Mouse (Mus musculus) forebrain, postnatal 0 days (tissue): ENCODE measurements around the gene Apip. TPM values are rescaled to one million over a fixed set of nuclear protein-coding genes. Genes with fewer than 3 reads are reported as not detected.

Experiments
- ATAC-seq: fragments of 200-750 bp; cut with Nextera tagmentation; 2 replicates; pipeline ENCODE4 v1.8.0; 2017; ENCODE audit warnings: mild to moderate bottlenecking, moderate library complexity
- DNase-seq: peaks from one replicate; pipeline ENCODE4 v3.0.0-alpha.2; 2015
- H3K27ac ChIP-seq: fragments of 300-500 bp; sonication (generic); 2 replicates; pipeline ENCODE4 v1.5.1; 2014; ENCODE audit warnings: low read depth, mild to moderate bottlenecking, antibody characterized with exemption, low read length, moderate library complexity, mixed read lengths
- H3K27me3 ChIP-seq: fragments of 300-500 bp; sonication (generic); 2 replicates; pipeline ENCODE4 v1.6.1; 2014; ENCODE audit warnings: mild to moderate bottlenecking, low read length, mixed read lengths; ENCODE audit not compliant: insufficient read depth
- H3K36me3 ChIP-seq: fragments of 300-500 bp; sonication (generic); 2 replicates; pipeline ENCODE4 v1.6.1; 2014; ENCODE audit warnings: mild to moderate bottlenecking, moderate library complexity; ENCODE audit not compliant: insufficient read depth
- H3K4me1 ChIP-seq: fragments of 300-500 bp; sonication (generic); 2 replicates; pipeline ENCODE4 v1.6.1; 2014; ENCODE audit warnings: antibody characterized with exemption; ENCODE audit not compliant: insufficient read depth
- H3K4me2 ChIP-seq: fragments of 300-500 bp; sonication (generic); 2 replicates; pipeline ENCODE4 v1.6.1; 2014; ENCODE audit warnings: low read depth, mild to moderate bottlenecking, moderate library complexity
- H3K4me3 ChIP-seq: fragments of 300-500 bp; sonication (generic); 2 replicates; pipeline ENCODE4 v1.5.1; 2014; ENCODE audit warnings: low read depth, low read length, mixed read lengths
- H3K9ac ChIP-seq: fragments of 300-500 bp; sonication (generic); 2 replicates; pipeline ENCODE4 v1.6.1; 2014; ENCODE audit warnings: mild to moderate bottlenecking
- H3K9me3 ChIP-seq: fragments of 300-500 bp; sonication (generic); 2 replicates; pipeline ENCODE4 v1.6.1; 2016; ENCODE audit warnings: low read length
- CTCF ChIP-seq: sonication (generic); IDR thresholded peaks from 2 replicates; pipeline ENCODE4 v1.5.1; 2016; ENCODE audit warnings: antibody characterized with exemption, control low read depth, low read depth
- WGBS: fragments of 180-500 bp; shearing (Covaris S2); extraction: QIAGEN DNeasy Blood & Tissue Kit; methylation state at CpG from one replicate; pipeline ENCODE4 v1.1.7; 2014; 5-methylcytosine and 5-hydroxymethylcytosine counted together
- polyA plus RNA-seq: library from polyadenylated mRNA; unstranded; fragments of >200 nt; fragmentation: Nextera tagmentation; extraction: Ambion mirVana; gene quantifications from 2 replicates; pipeline ENCODE4 v1.2.1, GENCODE M21; 2015
- total RNA-seq: library from RNA; depleted of rRNA; stranded (reverse); fragments of >200 nt; gene quantifications from 2 replicates; pipeline ENCODE4 v1.2.3, GENCODE M21; 2014; rRNA removed

The Apip gene
- total RNA-seq (17.0 and 28.5 TPM in 2 replicates), polyA plus RNA-seq (34.7 and 35.3 TPM in 2 replicates)

- no peaks in the 10 kb centered on the region for H3K27me3 ChIP-seq
- TF ChIP-seq CTCF = 0 out of 2 replicates have a peak, but pooled peaks have one; percentile 5
- under 1% methylated on average over 55 of the region's 55 CpGs for WGBS
Measured at GRCm38 (mm10) chr2:103073219-103073982, at the start of gene Apip, which contains the start of gene Pdhx. Apip (plus strand) TSS chr2:103073675. Pdhx (minus strand) TSS chr2:103073513.

DNA sequence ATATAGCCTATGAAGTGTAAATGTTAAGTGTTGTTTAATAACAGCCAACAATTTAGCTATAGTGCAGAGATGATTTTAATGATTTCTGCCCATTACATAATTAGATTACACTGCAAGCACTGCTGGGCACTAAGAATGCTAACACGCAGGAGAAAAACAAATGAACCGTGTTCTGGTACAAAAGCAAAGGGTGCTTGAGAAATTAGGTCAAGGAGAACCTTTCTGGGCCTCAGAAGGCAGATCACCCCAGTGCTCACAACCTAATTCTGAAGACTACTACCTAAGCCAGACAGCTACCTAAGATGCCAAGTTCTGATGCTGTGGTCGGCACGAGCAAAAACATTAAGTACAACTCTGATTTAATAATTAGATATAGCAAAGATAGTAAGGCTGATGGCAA lies 35.6 kb upstream of the Apip start:
- Histone ChIP-seq H3K4me3 (no peak overlapping the region), H3K36me3 (peaks cover 6% of the 10 kb centered on the region), H3K4me1 (no peaks in the 10 kb centered on the region), H3K27ac (no peak overlapping the region), H3K27me3 (no peaks in the 10 kb centered on the region), H3K9me3 (no peaks in the 10 kb centered on the region), H3K4me2 (no peak overlapping the region), H3K9ac (no peak overlapping the region)
- DNase-seq (no peak), ATAC-seq (no peak)
- TF ChIP-seq CTCF = no peak
- 43% methylated on average over 4 of the region's 4 CpGs for WGBS

More at GRCm38 (mm10) chr2:103073219-103073982, at the start of gene Apip, which contains the start of gene Pdhx:
- H3K4me2 ChIP-seq = peak within 1 kb of the TSS; percentile 61
- peaks cover 11% of the 10 kb centered on the region for H3K4me1 ChIP-seq
- DNase-seq = peak; percentile 99
- peak within 1 kb of the TSS; percentile 85 for H3K27ac ChIP-seq
- no peaks in the 10 kb centered on the region for H3K36me3 ChIP-seq
- peak within 1 kb of the TSS; percentile 85 for H3K9ac ChIP-seq
- H3K4me3 ChIP-seq = peak within 1 kb of the TSS; percentile 68
- no peaks in the 10 kb centered on the region for H3K9me3 ChIP-seq
- ATAC-seq = peak; percentile 99

DNA sequence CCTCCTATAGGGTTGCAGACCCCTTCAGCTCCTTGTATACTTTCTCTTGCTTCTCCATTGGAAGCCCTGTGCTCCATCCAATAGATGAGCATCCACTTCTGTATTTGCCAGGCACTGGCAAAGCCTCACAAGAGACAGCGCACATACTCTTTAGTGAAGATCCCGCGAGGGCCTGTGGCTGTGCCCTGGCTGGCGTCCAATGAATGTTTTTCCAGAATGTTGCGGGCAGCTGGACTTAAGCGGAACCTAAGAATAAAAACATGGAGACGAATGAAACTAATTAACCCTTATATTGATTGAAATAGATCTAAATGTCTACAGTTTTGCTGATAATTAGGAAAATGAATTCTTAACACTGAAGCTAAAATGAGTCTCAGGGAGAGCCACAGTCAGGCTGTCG lies 32.6 kb upstream of the Apip start:
- WGBS = 26% methylated on average over 8 of the region's 8 CpGs
- DNase-seq (no peak), ATAC-seq (no peak)
- H3K4me1 ChIP-seq = no peaks in the 10 kb centered on the region
- H3K4me3 ChIP-seq = no peak overlapping the region
- H3K9ac ChIP-seq = no peak overlapping the region
- TF ChIP-seq CTCF = no peak
- no peaks in the 10 kb centered on the region for H3K9me3 ChIP-seq
- H3K4me2 ChIP-seq = no peak overlapping the region
- H3K27ac ChIP-seq = no peak overlapping the region
- peaks cover 4% of the 10 kb centered on the region; the same call in 1 of the 2 replicates for H3K36me3 ChIP-seq
- no peaks in the 10 kb centered on the region for H3K27me3 ChIP-seq

- DNase-seq = no peak
- H3K27ac ChIP-seq = no peak overlapping the region
- ATAC-seq = no peak
- H3K4me3 ChIP-seq = no peak overlapping the region
- H3K4me2 ChIP-seq = no peak overlapping the region
- no peak overlapping the region for H3K9ac ChIP-seq
- TF ChIP-seq CTCF = no peak
- no peaks in the 10 kb centered on the region for H3K4me1 ChIP-seq
- H3K27me3 ChIP-seq = no peaks in the 10 kb centered on the region
- 60% methylated on average over 2 of the region's 2 CpGs for WGBS
- H3K9me3 ChIP-seq = no peaks in the 10 kb centered on the region
- no peaks in the 10 kb centered on the region for H3K36me3 ChIP-seq
Measured at GRCm38 (mm10) chr2:103045286-103045685, 28.2 kb upstream of the Apip start.

DNA sequence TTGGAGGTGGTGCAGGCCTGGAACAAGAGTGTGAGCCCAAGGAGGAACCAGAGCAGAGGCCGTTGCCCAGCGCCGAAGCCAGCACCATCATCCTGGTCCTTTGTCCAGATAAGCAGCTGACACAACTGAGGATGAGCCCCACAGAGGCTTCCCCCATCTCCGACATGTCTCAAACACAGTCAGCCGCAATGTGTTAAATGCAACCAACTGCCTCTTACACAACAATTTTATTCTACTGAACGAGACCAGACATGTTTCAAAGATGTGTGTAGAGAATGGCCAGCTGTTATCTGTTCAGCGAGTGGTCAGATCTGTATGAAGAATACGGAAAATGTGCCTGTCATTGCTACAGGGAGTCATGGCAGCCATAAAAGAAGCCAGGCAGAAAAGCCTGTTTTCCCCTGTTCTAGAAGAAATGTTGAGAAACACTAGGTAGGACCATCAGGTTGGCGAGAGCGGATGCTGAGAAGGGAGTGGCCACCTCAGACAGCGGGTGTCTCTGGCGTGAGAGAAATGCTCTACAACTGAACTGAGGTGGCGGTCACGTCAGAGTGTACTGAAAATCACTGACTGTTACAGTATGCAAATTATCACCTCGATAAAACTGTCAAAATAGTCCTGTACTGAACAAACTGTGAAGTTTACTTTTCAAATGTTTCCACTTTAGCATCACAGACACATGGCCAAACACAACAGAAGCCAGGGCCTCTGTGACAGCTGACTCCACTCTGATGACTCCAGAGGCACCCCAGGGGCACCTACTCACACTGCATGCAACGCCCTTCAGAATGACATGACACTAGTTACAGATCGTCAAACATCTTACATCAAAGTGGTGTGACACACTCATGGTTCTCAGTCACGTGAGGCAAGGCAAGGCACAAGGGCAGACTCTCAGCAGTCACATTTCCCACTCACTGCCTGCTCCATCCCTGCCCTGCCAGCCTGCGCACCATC lies 21.3 kb upstream of the Apip start:
- Histone ChIP-seq H3K4me3 (no peak overlapping the region), H3K27ac (no peak overlapping the region), H3K9me3 (no peaks in the 10 kb centered on the region), H3K36me3 (no peaks in the 10 kb centered on the region), H3K4me1 (no peaks in the 10 kb centered on the region), H3K9ac (no peak overlapping the region), H3K4me2 (no peak overlapping the region), H3K27me3 (no peaks in the 10 kb centered on the region)
- ATAC-seq (no peak), DNase-seq (no peak)
- WGBS = 89% methylated on average over 19 of the region's 19 CpGs
- no peak for TF ChIP-seq CTCF

- no peak for ATAC-seq
- Histone ChIP-seq H3K4me3 (no peak overlapping the region), H3K4me2 (no peak overlapping the region), H3K27ac (no peak overlapping the region), H3K9ac (no peak overlapping the region), H3K27me3 (no peaks in the 10 kb centered on the region), H3K4me1 (no peaks in the 10 kb centered on the region), H3K9me3 (no peaks in the 10 kb centered on the region), H3K36me3 (no peaks in the 10 kb centered on the region)
- TF ChIP-seq CTCF = no peak
- 92% methylated on average over 6 of the region's 6 CpGs for WGBS
- DNase-seq = no peak
Measured at GRCm38 (mm10) chr2:103055820-103056219, 17.7 kb upstream of the Apip start.
